Mouse (Mus musculus) cortical plate, adult 2 months (tissue): ENCODE measurements around the gene Ndufaf4. TPM values are rescaled to one million over a fixed set of nuclear protein-coding genes. Genes with fewer than 3 reads are reported as not detected.
"Not testable (repeated sequence)": the region's sequence is repeated elsewhere in the genome, so short reads cannot be mapped to it uniquely, and the experiment has no call there.

ENCODE experiments used
- H3K27ac ChIP-seq: fragments of 200-500 bp; 2 replicates; pipeline ENCODE4 v1.5.1; 2012; ENCODE audit warnings: low read length, control low read depth, inconsistent platforms; ENCODE audit not compliant: insufficient read depth
- H3K4me1 ChIP-seq: fragments of 200-500 bp; 2 replicates; pipeline ENCODE4 v1.6.1; 2011; ENCODE audit warnings: low read length; ENCODE audit not compliant: control insufficient read depth, insufficient read depth
- H3K4me3 ChIP-seq: fragments of 200-500 bp; 2 replicates; pipeline ENCODE4 v1.5.1; 2011; ENCODE audit warnings: mild to moderate bottlenecking, low read length, control low read depth; ENCODE audit not compliant: insufficient read depth
- CTCF ChIP-seq: fragments of 200-500 bp; IDR thresholded peaks from 2 replicates; pipeline ENCODE4 v1.5.1; 2011; ENCODE audit warnings: mild to moderate bottlenecking, control low read depth, low read length; ENCODE audit not compliant: insufficient read depth; ENCODE audit errors: extremely low read depth
- POLR2A ChIP-seq: fragments of 200-500 bp; IDR thresholded peaks from 2 replicates; pipeline ENCODE4 v1.6.1; 2011; ENCODE audit warnings: mild to moderate bottlenecking, low read length, control low read depth; ENCODE audit not compliant: insufficient read depth; ENCODE audit errors: extremely low read depth
- polyA plus RNA-seq: library from polyadenylated mRNA; depleted of rRNA; stranded (reverse); fragments of >200 nt; gene quantifications from 2 replicates; pipeline ENCODE4 v1.2.3, GENCODE M21; 2012; rRNA removed

The Ndufaf4 gene
- 19.4 and 19.9 TPM in 2 replicates for polyA plus RNA-seq

DNA sequence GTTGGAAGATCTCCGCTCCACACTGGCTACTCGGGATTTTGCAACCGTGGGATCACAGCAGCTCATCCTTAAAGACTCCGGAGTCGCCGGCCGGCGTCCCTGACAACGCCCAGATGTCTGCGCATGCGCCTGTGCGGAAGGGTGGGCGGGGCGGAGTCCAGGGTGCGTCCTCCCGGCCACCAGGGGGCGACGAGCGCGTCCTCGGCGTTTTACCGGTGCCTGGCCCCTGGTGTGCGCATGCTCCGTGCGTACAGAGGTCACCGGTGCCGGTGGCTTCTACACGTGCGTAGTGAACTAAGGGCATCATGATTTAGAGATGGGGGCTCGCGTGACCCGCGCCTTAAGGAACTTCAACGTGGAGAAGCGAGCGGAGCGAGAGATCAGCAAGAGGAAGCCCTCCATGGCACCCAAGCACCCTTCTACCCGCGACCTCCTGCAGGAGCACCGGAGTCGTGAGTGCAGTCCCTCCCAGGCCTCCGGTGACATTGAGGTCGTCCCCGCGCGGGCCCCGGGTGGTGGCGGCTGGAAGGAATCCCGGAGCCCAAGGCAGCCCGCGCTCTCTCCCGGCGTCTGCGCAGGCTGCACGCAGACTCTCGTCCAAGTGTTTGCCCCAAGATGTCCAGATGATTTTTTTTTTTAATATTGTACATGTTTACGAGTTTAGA is at the start of gene Ndufaf4:
Gene Ndufaf4, plus strand, starts transcription at position 233 of the 665 bp plus-strand sequence.
- Histone ChIP-seq H3K27ac (no peak within 1 kb of the TSS), H3K4me3 (peak within 1 kb of the TSS; percentile 75)
- peak; percentile 65 for TF ChIP-seq CTCF
- peak; percentile 60; the same call in 1 of the 2 replicates for TF ChIP-seq POLR2A

DNA sequence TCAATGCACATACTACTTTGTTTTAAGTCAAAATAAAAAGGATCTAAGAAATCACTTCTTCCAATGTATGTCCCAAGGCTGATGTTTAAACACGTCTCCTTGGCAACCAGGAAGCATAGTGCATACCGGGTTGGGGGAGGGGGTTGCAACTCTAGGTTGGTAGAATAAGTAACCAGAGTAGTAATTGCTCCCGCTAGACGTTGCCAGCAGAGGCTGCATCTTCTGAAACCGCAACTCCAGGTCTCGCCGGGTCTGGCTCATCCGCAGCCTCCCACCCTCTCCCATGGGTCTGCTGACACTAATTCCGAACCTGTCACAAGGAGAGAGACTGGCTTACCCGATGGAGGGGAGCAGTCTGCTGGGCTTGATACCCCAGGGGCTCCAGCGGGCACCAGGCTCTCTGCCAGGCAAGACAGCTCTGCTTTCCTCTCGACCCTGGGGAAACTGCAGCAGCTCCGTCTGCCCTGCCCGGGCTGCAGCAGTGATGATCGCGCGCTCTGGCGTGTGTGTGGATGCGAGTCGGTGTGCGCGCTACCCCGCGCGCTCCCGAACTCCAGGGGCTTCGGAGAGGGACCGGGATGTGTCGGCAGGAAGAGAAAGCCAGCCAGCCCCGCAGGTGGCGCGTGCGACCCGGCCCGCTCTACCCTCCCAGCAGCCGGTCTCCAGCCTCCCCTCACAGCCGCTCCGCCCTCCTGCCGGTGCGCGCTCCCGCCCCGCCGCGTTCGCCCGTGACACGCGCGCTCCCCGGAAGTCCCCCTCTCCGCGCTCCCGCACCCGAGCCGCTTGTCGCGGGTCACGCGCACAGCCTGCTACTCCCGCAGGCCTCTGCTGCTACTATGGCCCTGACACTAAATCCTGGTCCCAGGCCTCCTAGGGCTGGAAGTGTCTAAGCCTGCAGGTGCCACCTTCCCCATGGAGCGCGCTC is 47.2 kb upstream of the Ndufaf4 start, which contains the start of gene Klhl32:
Gene Klhl32, minus strand, starts transcription at position 724 of the 925 bp plus-strand sequence.
- TF ChIP-seq CTCF (no peak), POLR2A (peak; percentile 36; the same call in 1 of the 2 replicates)
- peak within 1 kb of the TSS; percentile 73 for H3K4me3 ChIP-seq
- H3K27ac ChIP-seq: no peak within 1 kb of the TSS; the same call in 1 of the 2 replicates
- peaks cover 2% of the 10 kb centered on the region; the same call in 1 of the 2 replicates for H3K4me1 ChIP-seq

More for the DNA sequence above, at the start of gene Ndufaf4:
- H3K4me1 ChIP-seq: peaks cover 2% of the 10 kb centered on the region

- TF ChIP-seq CTCF (no peak), POLR2A (no peak)
- Histone ChIP-seq H3K4me1 (no peaks in the 10 kb centered on the region), H3K4me3 (no peak overlapping the region), H3K27ac (no peak overlapping the region)
Measured at GRCm38 (mm10) chr4:24865691-24866090, 32.2 kb upstream of the Ndufaf4 start.

DNA sequence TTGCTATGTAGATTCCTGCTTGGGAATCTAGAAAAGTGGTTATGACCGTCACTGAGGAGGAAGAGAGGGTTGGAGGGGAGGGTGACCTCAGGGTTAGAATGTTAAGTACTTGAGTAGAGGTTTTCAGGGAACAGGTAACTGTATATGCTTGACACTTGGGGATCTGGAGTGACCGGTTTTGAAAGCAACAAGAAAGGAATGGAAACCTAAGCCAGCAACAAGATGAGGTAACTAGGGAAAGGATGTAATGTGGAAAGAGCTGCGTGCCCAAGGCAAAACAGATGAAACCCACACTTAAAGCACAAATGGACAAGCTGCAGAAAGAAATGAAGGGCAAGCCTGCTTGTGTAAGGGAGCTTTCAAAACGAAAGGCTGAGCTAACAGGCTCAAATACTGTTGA is 28.7 kb upstream of the Ndufaf4 start:
- Histone ChIP-seq H3K27ac (no peak overlapping the region), H3K4me1 (no peaks in the 10 kb centered on the region), H3K4me3 (no peak overlapping the region)
- TF ChIP-seq CTCF (no peak), POLR2A (no peak)

- not testable (repeated sequence) for H3K4me1 ChIP-seq, H3K4me3 ChIP-seq, H3K27ac ChIP-seq
Measured at GRCm38 (mm10) chr4:24889386-24889785, 8.5 kb upstream of the Ndufaf4 start.

- not testable (repeated sequence) for H3K4me3 ChIP-seq, H3K4me1 ChIP-seq, H3K27ac ChIP-seq
Measured at GRCm38 (mm10) chr4:24892293-24892692, 5.6 kb upstream of the Ndufaf4 start.

- Histone ChIP-seq H3K27ac (no peak overlapping the region), H3K4me3 (no peak overlapping the region), H3K4me1 (peaks cover 2% of the 10 kb centered on the region)
- TF ChIP-seq POLR2A (no peak), CTCF (no peak)
Measured at GRCm38 (mm10) chr4:24894625-24895024, 3.3 kb upstream of the Ndufaf4 start.

DNA sequence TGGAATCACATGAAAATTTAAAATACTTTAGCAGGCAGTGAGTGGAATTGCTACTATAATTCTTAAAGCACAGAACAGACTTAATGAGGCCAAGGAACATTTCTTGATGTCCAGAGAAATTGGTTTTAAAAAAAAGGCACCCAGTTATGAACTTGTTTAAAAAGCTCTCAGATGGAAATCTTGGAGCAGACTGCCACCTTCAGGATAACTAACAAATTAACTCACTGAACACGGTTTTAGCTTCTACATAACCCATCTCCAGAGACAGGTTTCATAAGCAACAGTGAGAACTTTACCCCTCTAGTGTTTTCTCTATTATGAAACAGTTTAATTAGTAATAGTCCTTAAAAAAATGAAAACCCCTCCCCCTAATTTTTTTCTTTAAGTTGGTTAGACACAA is 1.1 kb upstream of the Ndufaf4 start:
- H3K4me1 ChIP-seq: peaks cover 2% of the 10 kb centered on the region
- no peak overlapping the region for H3K4me3 ChIP-seq
- H3K27ac ChIP-seq: no peak overlapping the region
- TF ChIP-seq CTCF (no peak), POLR2A (no peak)

- H3K27ac ChIP-seq: no peak overlapping the region
- peaks cover 2% of the 10 kb centered on the region for H3K4me1 ChIP-seq
- TF ChIP-seq CTCF (no peak), POLR2A (no peak)
Measured at GRCm38 (mm10) chr4:24897351-24897750, 532 bp upstream of the Ndufaf4 start.

DNA sequence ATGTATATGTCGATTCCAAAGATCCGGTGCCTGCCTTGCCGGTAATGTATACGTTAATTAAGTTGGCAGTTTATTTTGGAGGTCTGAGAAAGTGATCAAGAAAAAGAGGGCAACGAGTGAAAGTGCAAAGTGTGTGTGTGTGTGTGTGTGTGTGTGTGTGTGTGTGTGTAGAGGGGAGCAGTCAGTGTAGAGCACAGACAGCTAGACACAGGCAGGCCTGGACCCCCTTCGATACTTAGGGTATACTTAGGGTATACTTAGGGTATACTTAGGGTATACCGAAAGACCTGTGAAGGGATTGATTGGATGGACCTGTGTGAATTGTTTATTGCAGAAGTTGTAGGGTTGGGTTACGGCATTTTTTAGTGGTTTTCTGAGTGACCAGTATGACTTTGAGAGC is 753 bp downstream of the Ndufaf4 start:
- H3K4me1 ChIP-seq: peaks cover 2% of the 10 kb centered on the region
- H3K4me3 ChIP-seq: peak overlapping the region; percentile 75
- TF ChIP-seq CTCF (no peak), POLR2A (no peak)
- H3K27ac ChIP-seq: no peak overlapping the region

More at GRCm38 (mm10) chr4:24897351-24897750, 532 bp upstream of the Ndufaf4 start:
- peak overlapping the region; percentile 75 for H3K4me3 ChIP-seq
